Mouse (Mus musculus): ENCODE measurements around the gene Rab4b.

GRCm38 (mm10) chr7:27129811-27130210 is 48.9 kb downstream of the Rab4b start:
- no peak for TF ChIP-seq CTCF (IDR thresholded peaks at IDR 0.05; ENCODE audit: insufficient read depth, low read length)
- TF ChIP-seq POLR2A (IDR thresholded peaks at IDR 0.05; ENCODE audit: borderline replicate concordance, extremely low read depth, low read depth, low read length) = no peak
